Mouse (Mus musculus) CH12.LX (cell line): ENCODE results near the gene Olfml1.

Source experiments
- MEF2A ChIP-seq: IDR thresholded peaks from 2 replicates; pipeline ENCODE4 v1.6.1; 2014; ENCODE audit warnings: low read depth, mild to moderate bottlenecking, inconsistent platforms, low read length, improper control_type of control experiment, borderline replicate concordance
- NELFE ChIP-seq: IDR thresholded peaks from 2 replicates; pipeline ENCODE4 v1.6.1; 2011; ENCODE audit warnings: low read depth, low read length, improper control_type of control experiment

DNA sequence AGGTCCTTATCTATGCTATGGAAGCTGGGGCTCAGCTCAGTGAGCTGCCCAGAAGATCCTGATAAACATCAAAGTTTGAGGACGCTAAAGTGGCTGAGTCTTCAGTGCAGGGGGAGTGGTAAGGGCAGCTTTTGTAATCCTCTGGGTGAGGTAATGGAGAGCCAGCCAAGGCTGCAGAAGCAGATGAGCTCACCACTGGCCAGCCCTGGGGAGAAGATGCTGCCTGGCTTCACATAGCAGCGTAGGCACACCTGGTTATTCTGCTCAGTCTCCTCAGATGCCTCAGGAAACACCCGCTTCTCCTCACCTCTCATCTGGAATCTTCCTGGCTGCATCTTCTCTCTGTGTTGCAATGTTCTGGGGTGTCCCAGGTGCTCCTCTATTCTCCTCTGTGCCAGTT is 57.2 kb downstream of the Olfml1 start:
- TF ChIP-seq NELFE: no peak
- TF ChIP-seq MEF2A: no peak
